Mouse (Mus musculus) liver (tissue): ENCODE results near the gene Loxl3.

ENCODE experiments used
- DNase-seq: peaks from one replicate; pipeline ENCODE4 v3.0.0-alpha.2; 2020; ENCODE audit warnings: mixed read lengths

The Loxl3 gene

DNA sequence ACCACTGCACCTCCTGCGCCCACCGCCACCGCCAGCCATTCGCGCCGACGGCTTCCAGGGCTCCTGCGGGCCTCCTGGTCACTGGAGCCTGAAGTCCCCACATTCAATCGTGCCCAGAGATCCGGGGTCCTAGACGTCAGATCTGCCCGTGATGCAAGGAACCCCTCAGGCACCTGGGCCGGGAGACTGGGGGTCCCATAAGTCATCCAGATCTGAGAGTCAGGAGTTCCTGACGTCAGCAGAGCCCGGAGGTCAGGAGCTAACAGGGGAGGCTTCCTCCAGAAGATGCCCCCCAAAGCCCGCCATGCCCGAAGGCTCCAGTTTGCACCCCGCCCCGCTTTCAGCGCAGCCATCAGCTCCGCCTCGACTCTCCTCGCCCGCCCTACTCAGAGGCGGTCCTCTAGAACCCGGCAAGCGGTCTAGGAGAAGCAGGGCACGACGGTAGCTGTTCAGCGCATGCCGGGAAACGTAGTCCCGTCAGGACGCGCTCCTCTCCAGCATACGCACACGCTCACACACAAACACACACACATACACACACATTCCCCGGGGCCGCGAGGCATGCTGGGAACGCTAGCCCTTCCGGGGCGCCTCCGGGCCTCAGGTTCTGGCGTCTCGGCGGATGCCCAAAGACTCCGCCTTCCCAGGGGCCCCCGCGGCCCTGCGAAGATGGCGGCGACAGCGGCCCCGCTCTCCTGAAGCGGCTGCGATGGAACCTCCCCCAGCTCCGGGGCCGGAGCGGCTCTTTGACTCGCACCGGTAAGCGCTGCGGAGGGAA lies 20.3 kb downstream of the Loxl3 start, which contains the start of gene Aup1:
Gene Aup1, plus strand, starts transcription at position 448 of the 778 bp plus-strand sequence.
- peak; percentile 98 for DNase-seq

GRCm38 (mm10) chr6:83054871-83055431 lies 21.0 kb downstream of the Loxl3 start, which contains the start of gene Htra2:
TSS of gene Htra2 (minus strand) at chr6:83055273.
- peak; percentile 74 for DNase-seq

- peak; percentile 66 for DNase-seq
Measured at GRCm38 (mm10) chr6:83057790-83058189, 23.8 kb downstream of the Loxl3 start, which contains the start of gene Dqx1. TSS of gene Dqx1 (plus strand) at chr6:83057844.

DNA sequence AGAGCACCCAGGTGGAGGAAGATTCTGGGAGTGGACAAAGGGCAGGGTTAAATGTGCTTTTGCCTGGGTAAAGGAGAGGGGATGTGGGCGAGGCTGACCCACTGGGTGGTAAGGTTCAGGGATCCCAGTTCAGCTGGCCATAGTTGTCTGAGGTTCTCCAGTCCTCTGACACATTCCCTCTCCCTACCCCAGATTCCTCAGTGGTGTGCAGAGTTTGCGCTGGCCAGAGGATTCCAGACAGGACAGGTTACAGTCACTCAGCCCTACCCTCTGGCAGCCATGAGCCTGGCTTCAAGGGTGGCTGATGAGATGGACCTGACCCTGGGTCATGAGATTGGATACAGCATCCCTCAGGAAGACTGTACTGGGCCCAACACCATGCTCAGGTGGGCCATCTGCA lies 24.8 kb downstream of the Loxl3 start:
- no peak for DNase-seq

GRCm38 (mm10) chr6:83065995-83066394 lies 32.0 kb downstream of the Loxl3 start:
- DNase-seq, result no peak

- no peak for DNase-seq
Measured at GRCm38 (mm10) chr6:83066441-83066840, 32.5 kb downstream of the Loxl3 start.

DNA sequence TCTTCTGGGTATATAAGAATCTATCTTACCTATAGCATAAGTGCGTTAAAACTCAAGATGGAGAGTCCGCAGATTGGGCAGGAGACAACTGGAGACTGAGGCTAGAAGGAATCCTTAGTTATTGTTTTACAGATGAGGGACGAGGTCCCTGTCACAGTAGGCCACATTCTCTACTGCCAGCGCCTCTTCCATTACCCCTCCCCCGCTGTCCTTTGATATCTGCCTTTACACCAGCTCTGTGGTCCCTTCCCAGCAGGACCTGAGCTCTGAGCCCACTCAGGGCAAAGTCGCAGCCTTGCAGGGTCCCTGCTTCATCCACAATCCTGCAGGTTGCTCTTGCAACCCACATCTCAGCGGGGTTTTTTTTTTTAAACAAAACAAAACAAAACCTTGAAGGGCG lies 34.2 kb downstream of the Loxl3 start:
- no peak for DNase-seq

GRCm38 (mm10) chr6:83068706-83069487 lies 34.9 kb downstream of the Loxl3 start:
- DNase-seq, result no peak

DNA sequence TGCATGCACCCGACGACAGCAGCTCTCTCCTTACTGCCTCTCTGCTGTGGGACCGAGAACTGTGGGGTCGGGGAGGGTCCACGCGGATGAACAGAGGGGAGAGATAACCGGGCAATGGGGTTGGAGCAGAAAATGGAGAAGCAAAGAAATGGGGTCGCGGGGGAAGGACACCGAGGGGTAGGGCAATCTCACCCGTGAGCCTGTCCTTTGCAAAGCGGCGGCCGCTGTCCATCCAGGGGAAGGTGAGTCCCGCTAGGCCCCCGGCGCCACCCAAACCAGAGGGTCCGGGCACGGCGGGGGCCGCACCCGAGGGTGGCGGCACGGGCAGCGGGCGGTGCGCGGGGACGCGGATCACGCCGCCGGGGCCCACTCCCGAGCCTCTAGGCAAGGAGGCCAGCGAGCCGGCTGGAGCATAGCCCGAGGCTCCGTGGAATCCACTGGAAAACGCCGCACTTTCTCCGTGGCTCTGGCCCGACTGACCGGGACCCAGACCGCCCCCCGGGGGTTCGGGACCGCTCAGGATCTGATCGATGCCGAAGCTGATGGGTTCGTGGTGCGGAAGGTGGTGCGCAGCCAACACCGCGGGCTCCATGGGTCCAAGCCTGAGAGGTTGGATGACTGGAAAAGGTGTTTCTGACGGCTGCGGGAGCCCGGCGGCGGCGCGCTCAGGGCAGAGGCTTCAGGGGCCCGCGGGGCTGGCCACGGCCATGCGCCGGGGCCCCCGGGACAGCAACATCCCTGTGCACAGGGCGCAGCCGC lies 35.7 kb downstream of the Loxl3 start:
- no peak for DNase-seq

DNA sequence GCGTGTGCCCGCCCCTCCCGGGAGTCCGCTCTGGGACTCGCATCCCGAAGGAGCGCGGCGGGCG lies 36.1 kb downstream of the Loxl3 start, which contains the start of gene Tlx2:
Gene Tlx2, minus strand, starts transcription at position 47 of the 64 bp plus-strand sequence.
- DNase-seq, result no peak

DNA sequence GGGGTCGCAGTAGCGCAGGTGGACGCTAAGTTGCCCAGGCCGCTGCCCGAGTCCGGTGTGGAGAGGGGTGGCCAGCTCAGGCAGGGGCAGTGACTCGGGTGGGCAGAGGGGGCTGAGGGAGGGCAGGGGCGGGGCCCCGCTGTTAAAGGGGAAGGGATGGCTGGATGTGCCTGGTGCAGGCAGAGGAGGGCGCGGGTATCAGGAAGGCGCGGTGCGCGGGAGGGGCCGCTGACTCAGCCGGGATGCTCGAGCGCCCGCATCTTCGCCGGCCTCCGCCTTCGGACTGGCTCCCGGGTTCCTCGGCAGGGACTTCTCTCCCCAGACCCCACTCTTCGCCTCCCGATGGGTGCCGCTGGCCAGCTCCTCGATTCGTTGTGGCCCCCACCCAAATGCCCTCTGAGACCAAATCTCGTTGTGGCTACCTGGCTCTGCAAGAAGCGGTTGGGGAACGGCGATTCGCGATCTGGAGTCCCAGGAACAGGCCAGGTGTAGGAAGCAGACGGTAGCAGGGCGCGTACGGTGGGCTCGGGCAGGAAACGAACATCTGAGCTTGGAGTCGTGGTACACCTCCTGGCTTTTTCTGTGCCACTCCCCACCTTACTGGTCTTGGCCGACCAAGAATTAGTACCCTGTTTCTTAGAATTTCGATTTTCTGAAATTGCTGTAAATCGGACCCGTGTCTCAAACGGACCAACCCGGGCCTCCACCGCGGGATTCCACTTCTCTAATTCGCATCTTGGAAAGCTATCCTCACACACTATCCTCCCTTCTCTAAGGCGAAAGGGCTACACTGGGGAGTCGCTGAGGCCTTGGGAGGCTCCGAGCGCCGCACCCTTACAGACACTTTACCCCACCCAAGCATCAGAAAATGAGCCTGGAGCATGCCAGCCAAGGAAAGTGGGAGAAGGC lies 36.6 kb downstream of the Loxl3 start:
- DNase-seq, result no peak

DNA sequence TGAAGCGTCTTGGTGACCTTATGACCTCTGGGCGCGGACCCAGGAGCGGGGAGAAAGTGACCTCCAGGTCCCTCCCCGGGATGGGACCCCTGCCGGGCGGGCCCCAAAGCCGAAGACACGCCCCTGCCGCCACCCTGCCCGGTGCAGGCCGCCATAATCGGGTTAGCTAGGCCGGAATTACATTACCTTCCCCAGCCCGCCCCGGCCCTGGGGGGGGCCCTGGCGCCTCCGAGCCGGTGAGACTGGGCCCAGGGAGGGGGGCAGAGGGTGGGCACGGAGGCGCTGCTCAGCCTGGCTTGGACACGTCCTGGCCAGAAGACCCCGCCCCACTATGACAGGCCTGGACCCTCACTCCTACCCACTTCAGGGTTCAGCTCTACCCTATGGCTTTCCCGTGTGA lies 37.2 kb downstream of the Loxl3 start:
- no peak for DNase-seq

GRCm38 (mm10) chr6:83074979-83075378 lies 41.0 kb downstream of the Loxl3 start:
- DNase-seq, result no peak

DNA sequence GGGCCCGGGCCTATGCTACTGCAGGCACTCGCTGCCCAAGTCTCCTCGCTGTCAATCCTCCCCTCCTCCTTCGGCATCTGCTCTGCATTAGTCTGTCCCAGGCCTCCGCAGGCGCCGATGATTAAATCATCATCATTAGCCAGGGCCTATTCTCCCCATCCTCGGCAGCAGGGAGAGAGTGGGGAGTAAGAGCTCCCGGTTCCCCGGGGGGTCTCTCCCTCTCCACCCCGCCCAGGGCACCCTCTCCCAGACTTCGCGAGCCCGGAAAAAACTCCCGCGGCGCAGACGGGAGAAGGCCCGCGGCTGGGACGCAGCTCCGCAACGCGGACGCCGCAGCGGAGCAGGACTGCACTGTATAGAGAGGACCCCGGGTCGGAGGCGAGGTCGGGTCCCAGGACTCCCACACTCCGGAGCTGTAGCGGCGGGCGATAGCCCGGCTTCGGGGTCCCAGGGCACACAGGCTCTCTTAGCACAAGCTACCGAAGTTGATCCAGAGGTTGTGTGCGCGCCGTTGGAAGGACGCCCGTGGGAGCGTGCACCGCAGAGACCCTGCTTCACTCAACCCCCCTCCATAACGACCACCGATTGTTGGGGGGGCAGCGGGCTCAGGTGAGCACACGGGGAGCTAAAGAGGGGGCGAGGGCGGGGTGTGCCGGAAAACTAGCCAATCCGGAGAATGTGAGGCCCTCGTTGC lies 43.8 kb downstream of the Loxl3 start, which contains the start of gene Pcgf1:
Gene Pcgf1, plus strand, starts transcription at position 240 of the 694 bp plus-strand sequence.
- DNase-seq, result peak; percentile 32

GRCm38 (mm10) chr6:83078324-83078858 lies 44.4 kb downstream of the Loxl3 start:
- peak; percentile 99 for DNase-seq

- no peak for DNase-seq
Measured at GRCm38 (mm10) chr6:83080210-83080609, 46.2 kb downstream of the Loxl3 start.

DNA sequence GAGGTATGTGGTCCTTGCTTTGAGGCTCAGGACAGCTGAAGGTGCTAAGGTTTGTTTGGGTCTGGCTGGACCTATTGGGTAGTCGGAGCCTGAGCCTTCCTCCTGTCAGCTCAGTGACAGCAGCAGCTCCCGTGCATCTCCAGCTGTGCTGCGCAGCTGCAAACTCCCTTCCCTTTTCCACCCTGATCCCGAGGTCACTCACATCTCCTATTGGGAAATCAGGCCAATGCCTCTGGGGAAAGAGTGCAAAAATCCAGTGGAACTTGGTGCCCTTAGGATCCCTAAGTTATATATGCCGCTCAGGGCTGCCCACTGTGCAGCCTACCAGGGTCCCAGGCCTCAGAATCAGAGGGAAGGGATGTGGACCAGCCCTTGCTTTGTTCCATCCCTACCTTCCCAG lies 49.5 kb downstream of the Loxl3 start:
- DNase-seq, result no peak

- DNase-seq, result no peak
Measured at GRCm38 (mm10) chr6:83084477-83084876, 50.5 kb downstream of the Loxl3 start.

GRCm38 (mm10) chr6:83086121-83087035 lies 52.4 kb downstream of the Loxl3 start, which contains the start of gene Lbx2:
TSS of gene Lbx2 (plus strand) at chr6:83086367.
- DNase-seq, result no peak
